Mouse (Mus musculus): ENCODE measurements around the gene Npm3.

The Npm3 gene

GRCm38 (mm10) chr19:45751881-45752280 is 2.5 kb upstream of the Npm3 start:
- DNase-seq: no peak

- no peak for DNase-seq
Measured at GRCm38 (mm10) chr19:45748691-45749242, 624 bp downstream of the Npm3 start.

- no peak for DNase-seq
Measured at GRCm38 (mm10) chr19:45748206-45748605, 1.2 kb downstream of the Npm3 start.

GRCm38 (mm10) chr19:45747028-45747867 is 2.1 kb downstream of the Npm3 start:
- DNase-seq: peak; percentile 84

GRCm38 (mm10) chr19:45746153-45747020 is 3.0 kb downstream of the Npm3 start:
- DNase-seq: peak; percentile 77

- no peak for DNase-seq
Measured at GRCm38 (mm10) chr19:45745344-45746152, 3.8 kb downstream of the Npm3 start.

GRCm38 (mm10) chr19:45743619-45744018 is 5.8 kb downstream of the Npm3 start:
- DNase-seq: no peak

- DNase-seq: no peak
Measured at GRCm38 (mm10) chr19:45742984-45743575, 6.3 kb downstream of the Npm3 start.

- DNase-seq: no peak
Measured at GRCm38 (mm10) chr19:45742218-45742983, 7.0 kb downstream of the Npm3 start, which contains the start of gene Fgf8. Fgf8 (minus strand) TSS chr19:45742915.

- no peak for DNase-seq
Measured at GRCm38 (mm10) chr19:45741431-45742217, 7.8 kb downstream of the Npm3 start.

GRCm38 (mm10) chr19:45740817-45741216 is 8.6 kb downstream of the Npm3 start:
- DNase-seq: no peak

GRCm38 (mm10) chr19:45740233-45740632 is 9.2 kb downstream of the Npm3 start:
- DNase-seq: no peak

GRCm38 (mm10) chr19:45738521-45738920 is 10.9 kb downstream of the Npm3 start:
- no peak for DNase-seq

GRCm38 (mm10) chr19:45737846-45738484 is 11.4 kb downstream of the Npm3 start:
- no peak for DNase-seq

- DNase-seq: no peak
Measured at GRCm38 (mm10) chr19:45737208-45737845, 12.1 kb downstream of the Npm3 start.

GRCm38 (mm10) chr19:45736855-45737207 is 12.6 kb downstream of the Npm3 start:
- DNase-seq: peak; percentile 65

GRCm38 (mm10) chr19:45736241-45736640 is 13.2 kb downstream of the Npm3 start:
- no peak for DNase-seq

GRCm38 (mm10) chr19:45734762-45735161 is 14.6 kb downstream of the Npm3 start:
- DNase-seq: no peak

- no peak for DNase-seq
Measured at GRCm38 (mm10) chr19:45734191-45734590, 15.2 kb downstream of the Npm3 start.
